Mouse (Mus musculus): ENCODE measurements at regions not wholly inside any gene's neighbourhood (a gene's known extent, or its start where the extent isn't known, plus 50 kb on each side); places are given as distances from the start of the nearest gene placed in this dataset.

- DNase-seq (ENCODE audit: low spot score): no peak
Measured at GRCm38 (mm10) chr16:24143894-24144293, 155.2 kb upstream of the Bcl6 start.

- DNase-seq (ENCODE audit: low spot score): no peak
Measured at GRCm38 (mm10) chr16:24142915-24143541, 154.4 kb upstream of the Bcl6 start.

- no peak for DNase-seq (ENCODE audit: low spot score)
Measured at GRCm38 (mm10) chr16:24139109-24139508, 150.5 kb upstream of the Bcl6 start.

- no peak for DNase-seq (ENCODE audit: low spot score)
Measured at GRCm38 (mm10) chr16:24137266-24138033, 148.8 kb upstream of the Bcl6 start.

- DNase-seq (ENCODE audit: low spot score): no peak
Measured at GRCm38 (mm10) chr16:24136483-24137148, 148.0 kb upstream of the Bcl6 start.

GRCm38 (mm10) chr16:24135841-24136240 is 147.2 kb upstream of the Bcl6 start:
- no peak for DNase-seq (ENCODE audit: low spot score)

GRCm38 (mm10) chr16:24135351-24135750 is 146.7 kb upstream of the Bcl6 start:
- no peak for DNase-seq (ENCODE audit: low spot score)

- DNase-seq (ENCODE audit: low spot score): no peak
Measured at GRCm38 (mm10) chr16:24134486-24135050, 145.9 kb upstream of the Bcl6 start.

GRCm38 (mm10) chr16:24130646-24131045 is 142.0 kb upstream of the Bcl6 start:
- DNase-seq (ENCODE audit: low spot score): no peak

GRCm38 (mm10) chr16:24129701-24130100 is 141.0 kb upstream of the Bcl6 start:
- no peak for DNase-seq (ENCODE audit: low spot score)

- no peak for DNase-seq (ENCODE audit: low spot score)
Measured at GRCm38 (mm10) chr16:24128566-24128965, 139.9 kb upstream of the Bcl6 start.

- DNase-seq (ENCODE audit: low spot score): no peak
Measured at GRCm38 (mm10) chr16:24124766-24125165, 136.1 kb upstream of the Bcl6 start.

GRCm38 (mm10) chr16:24124083-24124482 is 135.4 kb upstream of the Bcl6 start:
- no peak for DNase-seq (ENCODE audit: low spot score)

GRCm38 (mm10) chr16:24121633-24122032 is 133.0 kb upstream of the Bcl6 start:
- DNase-seq (ENCODE audit: low spot score): no peak

GRCm38 (mm10) chr16:24120836-24121235 is 132.2 kb upstream of the Bcl6 start:
- no peak for DNase-seq (ENCODE audit: low spot score)

- DNase-seq (ENCODE audit: low spot score): no peak
Measured at GRCm38 (mm10) chr16:24118487-24118886, 129.8 kb upstream of the Bcl6 start.

- no peak for DNase-seq (ENCODE audit: low spot score)
Measured at GRCm38 (mm10) chr16:24102854-24103690, 114.4 kb upstream of the Bcl6 start.

- DNase-seq (ENCODE audit: low spot score): no peak
Measured at GRCm38 (mm10) chr16:24097596-24097995, 108.9 kb upstream of the Bcl6 start.

GRCm38 (mm10) chr16:24096076-24096475 is 107.4 kb upstream of the Bcl6 start:
- DNase-seq (ENCODE audit: low spot score): no peak

- DNase-seq (ENCODE audit: low spot score): no peak
Measured at GRCm38 (mm10) chr16:24095630-24096029, 107.0 kb upstream of the Bcl6 start.

GRCm38 (mm10) chr16:24094566-24094965 is 105.9 kb upstream of the Bcl6 start:
- no peak for DNase-seq (ENCODE audit: low spot score)

- no peak for DNase-seq (ENCODE audit: low spot score)
Measured at GRCm38 (mm10) chr16:24093624-24094023, 105.0 kb upstream of the Bcl6 start.

All from c-Kit-positive CD71-positive TER-119-positive erythroid progenitor cells, embryonic 14.5 days (primary cell).